Mouse (Mus musculus) midbrain, embryonic 16.5 days (tissue): ENCODE measurements at regions not wholly inside any gene's neighbourhood (a gene's known extent, or its start where the extent isn't known, plus 50 kb on each side); places are given as distances from the start of the nearest gene placed in this dataset.

Experiments used
- ATAC-seq: fragments of 200-750 bp; cut with Nextera tagmentation; 2 replicates; pipeline ENCODE4 v1.8.0; 2017; ENCODE audit warnings: moderate TSS enrichment
- H3K27ac ChIP-seq: fragments of 300-500 bp; sonication (generic); 2 replicates; pipeline ENCODE4 v1.5.1; 2014; ENCODE audit warnings: mild to moderate bottlenecking, low read length, mixed read lengths
- H3K27me3 ChIP-seq: fragments of 300-500 bp; sonication (generic); 2 replicates; pipeline ENCODE4 v1.6.1; 2014; ENCODE audit warnings: low read depth, low read length, mixed read lengths; ENCODE audit not compliant: control insufficient read depth, insufficient read depth
- H3K36me3 ChIP-seq: fragments of 300-500 bp; sonication (generic); 2 replicates; pipeline ENCODE4 v1.6.1; 2014; ENCODE audit warnings: mild to moderate bottlenecking, low read length, moderate library complexity, mixed read lengths; ENCODE audit not compliant: control insufficient read depth, insufficient read depth
- H3K4me1 ChIP-seq: fragments of 300-500 bp; sonication (generic); 2 replicates; pipeline ENCODE4 v1.6.1; 2014; ENCODE audit warnings: mild to moderate bottlenecking, low read length, mixed read lengths; ENCODE audit not compliant: control insufficient read depth, insufficient read depth
- H3K4me2 ChIP-seq: fragments of 300-500 bp; sonication (generic); 2 replicates; pipeline ENCODE4 v1.6.1; 2014; ENCODE audit warnings: mild to moderate bottlenecking, low read length, mixed read lengths
- H3K4me3 ChIP-seq: fragments of 300-500 bp; sonication (generic); 2 replicates; pipeline ENCODE4 v1.5.1; 2014; ENCODE audit warnings: low read depth, mild to moderate bottlenecking, low read length, moderate library complexity, mixed read lengths
- H3K9ac ChIP-seq: fragments of 300-500 bp; sonication (generic); 2 replicates; pipeline ENCODE4 v1.6.1; 2014; ENCODE audit warnings: low read depth, low read length, mixed read lengths
- H3K9me3 ChIP-seq: fragments of 300-500 bp; sonication (generic); replicated peaks from 2 replicates; pipeline ENCODE4 v1.6.1; 2014; ENCODE audit warnings: mild to moderate bottlenecking, low read length, mixed read lengths; ENCODE audit not compliant: control insufficient read depth, poor library complexity, severe bottlenecking
- WGBS: fragments of 180-500 bp; shearing (Covaris S2); extraction: QIAGEN DNeasy Blood & Tissue Kit; methylation state at CpG from one replicate; pipeline ENCODE4 v1.1.7; 2014; 5-methylcytosine and 5-hydroxymethylcytosine counted together

GRCm38 (mm10) chrX:161487691-161488090 lies 200.4 kb downstream of the Gm15262 start:
- 79% methylated on average over 3 of the region's 3 CpGs for WGBS
- ATAC-seq, result no peak
- Histone ChIP-seq H3K9me3 (no peaks in the 10 kb centered on the region), H3K36me3 (no peaks in the 10 kb centered on the region), H3K9ac (no peak overlapping the region), H3K27me3 (no peaks in the 10 kb centered on the region), H3K4me3 (no peak overlapping the region), H3K27ac (no peak overlapping the region), H3K4me2 (no peak overlapping the region), H3K4me1 (no peaks in the 10 kb centered on the region)

GRCm38 (mm10) chrX:161511341-161511740 lies 205.5 kb upstream of the Rai2 start:
- H3K27me3 ChIP-seq, result peaks cover 12% of the 10 kb centered on the region
- no peaks in the 10 kb centered on the region for H3K9me3 ChIP-seq
- no peak overlapping the region for H3K4me3 ChIP-seq
- H3K4me1 ChIP-seq, result no peaks in the 10 kb centered on the region
- no peak for ATAC-seq
- no peaks in the 10 kb centered on the region for H3K36me3 ChIP-seq
- H3K4me2 ChIP-seq, result no peak overlapping the region
- H3K9ac ChIP-seq, result no peak overlapping the region
- H3K27ac ChIP-seq, result no peak overlapping the region
- WGBS, result 83% methylated on average over 1 of the region's 1 CpGs

- peaks cover 13% of the 10 kb centered on the region for H3K27me3 ChIP-seq
- 53% methylated on average over 3 of the region's 3 CpGs for WGBS
- no peaks in the 10 kb centered on the region for H3K36me3 ChIP-seq
- H3K4me3 ChIP-seq, result no peak overlapping the region
- H3K27ac ChIP-seq, result peak overlapping the region; percentile 17; the same call in 1 of the 2 replicates
- ATAC-seq, result peak; percentile 39; the same call in 1 of the 2 replicates
- no peak overlapping the region for H3K9ac ChIP-seq
- H3K4me2 ChIP-seq, result no peak overlapping the region
- peaks cover 4% of the 10 kb centered on the region; the same call in 1 of the 2 replicates for H3K4me1 ChIP-seq
- H3K9me3 ChIP-seq, result no peaks in the 10 kb centered on the region
These were observed 193.2 kb upstream of the Rai2 start for GRCm38 (mm10) chrX:161523432-161524256.

- Histone ChIP-seq H3K27ac (no peak overlapping the region), H3K36me3 (no peaks in the 10 kb centered on the region), H3K4me1 (peaks cover 4% of the 10 kb centered on the region; the same call in 1 of the 2 replicates), H3K27me3 (peaks cover 12% of the 10 kb centered on the region), H3K4me2 (no peak overlapping the region), H3K9ac (no peak overlapping the region), H3K9me3 (no peaks in the 10 kb centered on the region), H3K4me3 (no peak overlapping the region)
- ATAC-seq, result no peak
- 53% methylated on average over 3 of the region's 3 CpGs for whole genome bisulfite sequencing
These were observed 192.6 kb upstream of the Rai2 start for GRCm38 (mm10) chrX:161524257-161524646.

GRCm38 (mm10) chrX:161537290-161537689 lies 179.6 kb upstream of the Rai2 start:
- Histone ChIP-seq H3K36me3 (no peaks in the 10 kb centered on the region), H3K4me3 (no peak overlapping the region), H3K9ac (no peak overlapping the region), H3K27ac (no peak overlapping the region), H3K4me1 (no peaks in the 10 kb centered on the region), H3K27me3 (peaks cover 8% of the 10 kb centered on the region; the same call in 1 of the 2 replicates), H3K4me2 (no peak overlapping the region), H3K9me3 (no peaks in the 10 kb centered on the region)
- no peak for ATAC-seq

- Histone ChIP-seq H3K4me3 (no peak overlapping the region), H3K9me3 (no peaks in the 10 kb centered on the region), H3K27ac (0 out of 2 replicates have a peak overlapping the region, but pooled peaks have one; percentile 7), H3K27me3 (peaks cover 3% of the 10 kb centered on the region; the same call in 1 of the 2 replicates), H3K9ac (no peak overlapping the region), H3K36me3 (no peaks in the 10 kb centered on the region), H3K4me1 (no peaks in the 10 kb centered on the region), H3K4me2 (no peak overlapping the region)
- peak; percentile 82; the same call in 1 of the 2 replicates for ATAC-seq
- 41% methylated on average over 5 of the region's 5 CpGs for WGBS
These were observed 160.0 kb upstream of the Rai2 start for GRCm38 (mm10) chrX:161556896-161557295.

GRCm38 (mm10) chrX:161558511-161558910 lies 158.4 kb upstream of the Rai2 start:
- H3K27me3 ChIP-seq, result peaks cover 3% of the 10 kb centered on the region; the same call in 1 of the 2 replicates
- ATAC-seq, result no peak
- H3K4me2 ChIP-seq, result no peak overlapping the region
- H3K4me3 ChIP-seq, result no peak overlapping the region
- no peak overlapping the region for H3K9ac ChIP-seq
- no peaks in the 10 kb centered on the region for H3K36me3 ChIP-seq
- no peaks in the 10 kb centered on the region for H3K9me3 ChIP-seq
- no peaks in the 10 kb centered on the region for H3K4me1 ChIP-seq
- H3K27ac ChIP-seq, result no peak overlapping the region

GRCm38 (mm10) chrX:161566435-161566834 lies 150.4 kb upstream of the Rai2 start:
- ATAC-seq, result no peak
- Histone ChIP-seq H3K9ac (no peak overlapping the region), H3K27me3 (no peaks in the 10 kb centered on the region; the same call in 1 of the 2 replicates), H3K4me2 (no peak overlapping the region), H3K4me1 (no peaks in the 10 kb centered on the region), H3K4me3 (no peak overlapping the region), H3K36me3 (no peaks in the 10 kb centered on the region), H3K9me3 (no peaks in the 10 kb centered on the region), H3K27ac (no peak overlapping the region)
- 47% methylated on average over 4 of the region's 4 CpGs for WGBS

GRCm38 (mm10) chrX:161582019-161582659 lies 134.7 kb upstream of the Rai2 start:
- ATAC-seq, result no peak
- 68% methylated on average over 5 of the region's 5 CpGs for WGBS

More at GRCm38 (mm10) chrX:161582019-161582659, 134.7 kb upstream of the Rai2 start:
- no peak overlapping the region for H3K27ac ChIP-seq
- H3K4me3 ChIP-seq, result no peak overlapping the region
- H3K4me2 ChIP-seq, result no peak overlapping the region
- no peaks in the 10 kb centered on the region for H3K9me3 ChIP-seq
- H3K9ac ChIP-seq, result no peak overlapping the region
- H3K36me3 ChIP-seq, result no peaks in the 10 kb centered on the region
- H3K27me3 ChIP-seq, result no peaks in the 10 kb centered on the region; the same call in 1 of the 2 replicates
- no peaks in the 10 kb centered on the region for H3K4me1 ChIP-seq
